ENCODE assay signal across 32 mouse cellular contexts in the genomic region with DNA sequence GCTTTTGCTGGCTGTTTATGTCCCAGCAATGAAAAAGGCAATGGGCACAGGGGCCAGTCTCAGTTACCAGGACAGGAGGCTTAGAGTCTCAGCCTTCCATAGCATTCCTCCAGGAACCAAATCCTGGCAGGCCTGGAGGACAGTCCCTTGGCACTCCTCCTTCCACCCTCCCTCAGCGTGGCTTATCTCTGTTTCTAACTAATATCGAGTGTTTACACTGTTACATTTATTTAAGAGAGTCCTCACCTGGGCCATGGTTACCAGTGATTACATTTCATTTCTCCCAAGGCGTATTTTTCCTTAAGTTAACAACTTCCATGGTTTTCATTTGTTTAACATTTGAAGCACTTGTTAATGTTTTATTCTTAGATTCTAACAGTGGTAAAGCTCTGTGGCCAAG. TPM values are rescaled to one million over a fixed set of nuclear protein-coding genes. Genes with fewer than 3 reads are reported as not detected.
DNase-seq lines count a peak whose midpoint lies in the region; ATAC-seq and TF ChIP-seq lines count a peak whose summit lies in the region.
"Had no signal": no experiment of that assay in that cellular context is flagged by ENCODE, and none has a peak within 500 bp of the region (broad histone marks: within the 10 kb centered on the region; RNA-seq: fewer than 3 reads in every experiment).

No protein-coding gene starts in this region.

- H3K4me2 ChIP-seq in lung, postnatal 0 days (replicated peaks; ENCODE audit: low read depth, low read length), result no peak overlapping the region
- H3K4me2 ChIP-seq in stomach, postnatal 0 days (replicated peaks; ENCODE audit: low read depth), result no peak overlapping the region
- H3K4me2 ChIP-seq in hindbrain, embryonic 12.5 days (replicated peaks), result no peak overlapping the region
- no peak overlapping the region for H3K4me2 ChIP-seq in heart, embryonic 11.5 days
- H3K4me2 ChIP-seq: forebrain, embryonic 13.5 days; heart, embryonic 15.5 days; hindbrain, embryonic 13.5 days; liver, embryonic 12.5 days; midbrain, embryonic 12.5 days; neural tube, embryonic 12.5 days had no signal

- TF ChIP-seq CTCF in lung, adult 2 months (IDR thresholded peaks at IDR 0.05; ENCODE audit: insufficient read depth, low read length), result no peak
- no peak for TF ChIP-seq CTCF in lung, postnatal 0 days (IDR thresholded peaks at IDR 0.05)
- no peak for TF ChIP-seq CTCF in stomach, postnatal 0 days (IDR thresholded peaks at IDR 0.05; ENCODE audit: low read depth)

- TF ChIP-seq POLR2A in lung, adult 2 months (IDR thresholded peaks at IDR 0.05; ENCODE audit: borderline replicate concordance, extremely low read depth, low read depth, low read length), result no peak

- DNase-seq in lung, adult 2 months, result peak; percentile 35
- DNase-seq in lung, postnatal 0 days (ENCODE audit: low spot score), result peak; percentile 88
- peak; percentile 40 to 56 for DNase-seq in lung, postnatal 4 days
- peak; percentile 60 for DNase-seq in stomach, postnatal 0 days (ENCODE audit: low spot score)
- no peak for DNase-seq in layer of hippocampus, adult 9-11 months
- DNase-seq: adrenal gland, postnatal 14 days; cerebellum, adult 11-12 months; cerebellum, adult 9-11 months; gastrocnemius, postnatal 14 days; heart, postnatal 36 days; kidney, postnatal 36 days; left cerebral cortex, postnatal 4 days; liver, postnatal 0 days; right cerebral cortex, postnatal 4 days; thymus, adult 18-20 months; thymus, postnatal 25 days had no signal

- 48% methylated on average over 3 of the region's 3 CpGs for WGBS in lung, adult 2 months
- 31% methylated on average over 3 of the region's 3 CpGs for WGBS in lung, postnatal 0 days
- WGBS in stomach, postnatal 0 days, result 31% methylated on average over 3 of the region's 3 CpGs
- 80% methylated on average over 3 of the region's 3 CpGs for WGBS in hindbrain, embryonic 12.5 days
- 69% methylated on average over 3 of the region's 3 CpGs for WGBS in heart, embryonic 11.5 days (ENCODE audit: insufficient replicate concordance)

- no peaks in the 10 kb centered on the region for H3K27me3 ChIP-seq in lung, postnatal 0 days (replicated peaks; ENCODE audit: insufficient read depth, low read length)
- no peaks in the 10 kb centered on the region for H3K27me3 ChIP-seq in stomach, postnatal 0 days (ENCODE audit: control insufficient read depth, insufficient read depth, low read length)
- no peaks in the 10 kb centered on the region for H3K27me3 ChIP-seq in hindbrain, embryonic 12.5 days
- H3K27me3 ChIP-seq in heart, embryonic 11.5 days (ENCODE audit: control insufficient read depth, insufficient read depth, low read length), result no peaks in the 10 kb centered on the region
- H3K27me3 ChIP-seq: forebrain, embryonic 13.5 days; heart, embryonic 15.5 days; hindbrain, embryonic 13.5 days; liver, embryonic 12.5 days; midbrain, embryonic 12.5 days; neural tube, embryonic 12.5 days had no signal

- peaks cover 2% of the 10 kb centered on the region; the same call in 1 of the 2 replicates for H3K4me1 ChIP-seq in lung, adult 2 months (ENCODE audit: control insufficient read depth, insufficient read depth, low read length)
- no peaks in the 10 kb centered on the region for H3K4me1 ChIP-seq in lung, postnatal 0 days (ENCODE audit: insufficient read depth, low read depth, low read length)
- 0 out of 2 replicates have a peak, but pooled peaks cover 3% of the 10 kb centered on the region for H3K4me1 ChIP-seq in stomach, postnatal 0 days (replicated peaks; ENCODE audit: control insufficient read depth, insufficient read depth)
- H3K4me1 ChIP-seq in hindbrain, embryonic 12.5 days, result no peaks in the 10 kb centered on the region
- H3K4me1 ChIP-seq in heart, embryonic 11.5 days (ENCODE audit: control insufficient read depth, insufficient read depth, low read length), result no peaks in the 10 kb centered on the region
- H3K4me1 ChIP-seq: forebrain, embryonic 13.5 days; heart, embryonic 15.5 days; hindbrain, embryonic 13.5 days; liver, embryonic 12.5 days; midbrain, embryonic 12.5 days; neural tube, embryonic 12.5 days had no signal

- peak; percentile 86 for ATAC-seq in lung, postnatal 0 days
- ATAC-seq in stomach, postnatal 0 days (ENCODE audit: low FRiP score, low TSS enrichment), result peak; percentile 87
- no peak for ATAC-seq in hindbrain, embryonic 12.5 days (ENCODE audit: low FRiP score)
- ATAC-seq in heart, embryonic 11.5 days (replicated peaks; ENCODE audit: insufficient number of reproducible peaks, low FRiP score, low TSS enrichment), result no peak
- ATAC-seq: forebrain, embryonic 13.5 days; liver, embryonic 12.5 days; liver, postnatal 0 days had no signal

- no peak overlapping the region for H3K9ac ChIP-seq in lung, postnatal 0 days (replicated peaks; ENCODE audit: low read depth)
- no peak overlapping the region for H3K9ac ChIP-seq in stomach, postnatal 0 days (ENCODE audit: low read length)
- no peak overlapping the region for H3K9ac ChIP-seq in hindbrain, embryonic 12.5 days
- no peak overlapping the region for H3K9ac ChIP-seq in heart, embryonic 11.5 days (ENCODE audit: low read depth, low read length)
- H3K9ac ChIP-seq: forebrain, embryonic 13.5 days; heart, embryonic 15.5 days; hindbrain, embryonic 13.5 days; liver, embryonic 12.5 days; liver, postnatal 0 days; midbrain, embryonic 12.5 days; neural tube, embryonic 12.5 days had no signal

- H3K9me3 ChIP-seq in lung, postnatal 0 days (ENCODE audit: low read length), result no peaks in the 10 kb centered on the region
- H3K9me3 ChIP-seq in stomach, postnatal 0 days (ENCODE audit: control insufficient read depth, low read length), result no peaks in the 10 kb centered on the region
- H3K9me3 ChIP-seq in hindbrain, embryonic 12.5 days (replicated peaks), result no peaks in the 10 kb centered on the region
- H3K9me3 ChIP-seq in heart, embryonic 11.5 days (replicated peaks; ENCODE audit: control insufficient read depth, low read length), result no peaks in the 10 kb centered on the region; the same call in 1 of the 2 replicates
- H3K9me3 ChIP-seq: forebrain, embryonic 13.5 days; heart, embryonic 15.5 days; hindbrain, embryonic 13.5 days; liver, embryonic 12.5 days; midbrain, embryonic 12.5 days; neural tube, embryonic 12.5 days had no signal

- H3K36me3 ChIP-seq in lung, postnatal 0 days (ENCODE audit: insufficient read depth, low read length), result no peaks in the 10 kb centered on the region
- H3K36me3 ChIP-seq in stomach, postnatal 0 days (ENCODE audit: control insufficient read depth, insufficient read depth, low read length), result no peaks in the 10 kb centered on the region
- no peaks in the 10 kb centered on the region for H3K36me3 ChIP-seq in hindbrain, embryonic 12.5 days
- no peaks in the 10 kb centered on the region for H3K36me3 ChIP-seq in heart, embryonic 11.5 days (ENCODE audit: control insufficient read depth, insufficient read depth, low read length)
- H3K36me3 ChIP-seq: heart, embryonic 15.5 days; hindbrain, embryonic 13.5 days; liver, embryonic 12.5 days; midbrain, embryonic 12.5 days; neural tube, embryonic 12.5 days had no signal

- peak overlapping the region; percentile 65 for H3K27ac ChIP-seq in lung, postnatal 0 days (ENCODE audit: low read length)
- peak overlapping the region; percentile 86 for H3K27ac ChIP-seq in stomach, postnatal 0 days (replicated peaks)
- H3K27ac ChIP-seq in hindbrain, embryonic 12.5 days, result no peak overlapping the region
- no peak overlapping the region for H3K27ac ChIP-seq in heart, embryonic 11.5 days (ENCODE audit: low read depth, low read length)
- H3K27ac ChIP-seq: forebrain, embryonic 13.5 days; heart, embryonic 15.5 days; hindbrain, embryonic 13.5 days; layer of hippocampus, adult 2 months; liver, embryonic 12.5 days; midbrain, embryonic 12.5 days; neural tube, embryonic 12.5 days had no signal

- TF ChIP-seq EP300 in lung, postnatal 0 days (IDR thresholded peaks at IDR 0.05), result peak; percentile 83
- no peak for TF ChIP-seq EP300 in stomach, postnatal 0 days (optimal IDR thresholded peaks at IDR 0.05)

- H3K4me3 ChIP-seq in lung, adult 2 months (replicated peaks; ENCODE audit: extremely low read depth, low read depth, low read length), result no peak overlapping the region
- no peak overlapping the region for H3K4me3 ChIP-seq in lung, postnatal 0 days (ENCODE audit: low read depth, low read length)
- H3K4me3 ChIP-seq in stomach, postnatal 0 days (ENCODE audit: low read depth, low read length), result no peak overlapping the region
- H3K4me3 ChIP-seq in hindbrain, embryonic 12.5 days, result no peak overlapping the region
- H3K4me3 ChIP-seq in heart, embryonic 11.5 days (ENCODE audit: low read depth, low read length), result no peak overlapping the region
- H3K4me3 ChIP-seq: erythroblast, embryonic 14.5 days; forebrain, embryonic 13.5 days; heart, embryonic 15.5 days; hindbrain, embryonic 13.5 days; layer of hippocampus, adult 2 months; liver, embryonic 12.5 days; megakaryocyte, embryonic 14.5 days; midbrain, embryonic 12.5 days; myocyte; neural tube, embryonic 12.5 days had no signal

RNA-seq across cellular contexts. Expression of a gene that starts 28.2 kb away (rescaled TPM):
- 116 and 135 TPM in 2 replicates for polyA plus RNA-seq in lung, adult 2 months (2012; rRNA removed)
- 51.9 and 53.1 TPM in 2 replicates for polyA plus RNA-seq in lung, postnatal 0 days (2015; fragmentation: Nextera tagmentation; extraction: Ambion mirVana)
- polyA plus RNA-seq in stomach, postnatal 0 days (2015; fragmentation: Nextera tagmentation; extraction: Ambion mirVana), result 166 and 195 TPM in 2 replicates
- 1.8 TPM in 2 replicates for polyA plus RNA-seq in hindbrain, embryonic 12.5 days (2016; fragmentation: Nextera tagmentation; extraction: Ambion mirVana)
- polyA plus RNA-seq in heart, embryonic 11.5 days (2014; fragmentation: Nextera tagmentation; extraction: Ambion mirVana), result 4.0 and 5.5 TPM in 2 replicates
- polyA plus RNA-seq: erythroblast, embryonic 14.5 days had no signal

RNA-seq across cellular contexts. Expression of a gene that starts 52.5 kb away (rescaled TPM):
- 120 and 161 TPM in 2 replicates for polyA plus RNA-seq in lung, adult 2 months (2012; rRNA removed)
- 8.3 and 11.8 TPM in 2 replicates for polyA plus RNA-seq in lung, postnatal 0 days (2015; fragmentation: Nextera tagmentation; extraction: Ambion mirVana)
- 7.4 and 10.7 TPM in 2 replicates for polyA plus RNA-seq in stomach, postnatal 0 days (2015; fragmentation: Nextera tagmentation; extraction: Ambion mirVana)
- not detected in 2 replicates for polyA plus RNA-seq in hindbrain, embryonic 12.5 days (2016; fragmentation: Nextera tagmentation; extraction: Ambion mirVana)
- not detected in 2 replicates for polyA plus RNA-seq in heart, embryonic 11.5 days (2014; fragmentation: Nextera tagmentation; extraction: Ambion mirVana)
- polyA plus RNA-seq: embryonic facial prominence, embryonic 14.5 days; erythroblast, embryonic 14.5 days; forebrain, embryonic 13.5 days; heart, embryonic 15.5 days; hindbrain, embryonic 13.5 days; kidney, embryonic 14.5 days; limb, embryonic 14.5 days; midbrain, embryonic 12.5 days; midbrain, postnatal 0 days; neural tube, embryonic 12.5 days had no signal

RNA-seq across cellular contexts. Expression of a gene that starts 56.4 kb away (rescaled TPM):
- 91.8 and 92.0 TPM in 2 replicates for polyA plus RNA-seq in lung, adult 2 months (2012; rRNA removed)
- 74.6 and 81.6 TPM in 2 replicates for polyA plus RNA-seq in lung, postnatal 0 days (2015; fragmentation: Nextera tagmentation; extraction: Ambion mirVana)
- polyA plus RNA-seq in stomach, postnatal 0 days (2015; fragmentation: Nextera tagmentation; extraction: Ambion mirVana), result 52.8 and 53.4 TPM in 2 replicates
- polyA plus RNA-seq in hindbrain, embryonic 12.5 days (2016; fragmentation: Nextera tagmentation; extraction: Ambion mirVana), result 36.6 and 40.8 TPM in 2 replicates
- polyA plus RNA-seq in heart, embryonic 11.5 days (2014; fragmentation: Nextera tagmentation; extraction: Ambion mirVana), result 53.6 and 54.5 TPM in 2 replicates

Comparison
In these comparisons a context has a peak if more than half of its experiments do, and no peak if none do; other contexts are left out.
1. ATAC-seq: peak in lung, postnatal 0 days (single experiment) and stomach, postnatal 0 days (single experiment); none in hindbrain, embryonic 12.5 days (single experiment) and heart, embryonic 11.5 days (single experiment).
2. H3K27ac ChIP-seq: peak in lung, postnatal 0 days (single experiment) and stomach, postnatal 0 days (single experiment); none in hindbrain, embryonic 12.5 days (single experiment) and heart, embryonic 11.5 days (single experiment).